Mouse (Mus musculus): ENCODE measurements around the gene Galr3. TPM values are rescaled to one million over a fixed set of nuclear protein-coding genes. Genes with fewer than 3 reads are reported as not detected.
"Not testable (repeated sequence)": the region's sequence is repeated elsewhere in the genome, so short reads cannot be mapped to it uniquely, and the experiment has no call there.

Gene Galr3
- total RNA-seq (2021) = under 1 TPM; 0.36 to 0.45 TPM

DNA sequence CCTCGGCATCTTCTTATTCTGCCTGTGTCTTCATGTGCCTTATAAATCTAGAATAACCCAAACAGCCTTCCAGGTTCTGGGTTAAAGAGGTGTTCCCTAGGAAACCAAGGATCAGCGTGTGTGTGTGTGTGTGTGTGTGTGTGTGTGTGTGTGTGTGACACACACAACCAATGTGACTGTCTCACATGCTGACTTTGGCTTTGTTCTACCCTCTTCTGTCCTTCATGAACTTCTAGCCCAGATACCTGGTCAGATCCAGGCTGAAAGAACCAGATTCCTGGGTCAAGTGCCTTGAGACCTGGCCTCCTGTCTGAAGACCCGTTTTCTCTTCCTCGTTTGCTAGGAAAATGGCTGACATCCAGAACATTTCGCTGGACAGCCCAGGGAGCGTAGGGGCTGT lies at the start of gene Galr3:
Gene Galr3, plus strand, starts transcription at position 301 of the 400 bp plus-strand sequence.
- no peak for DNase-seq (ENCODE audit: extremely low spot score in 1 of 2, low spot score in 2 of 2)
- intact Hi-C loops (cut with DNase I) = no loop called here

- intact Hi-C loops (cut with DNase I) = no loop called here
- no peak for DNase-seq (ENCODE audit: extremely low spot score in 1 of 2, low spot score in 2 of 2)
Measured at GRCm38 (mm10) chr15:78992235-78992634, 49.5 kb upstream of the Galr3 start.

DNA sequence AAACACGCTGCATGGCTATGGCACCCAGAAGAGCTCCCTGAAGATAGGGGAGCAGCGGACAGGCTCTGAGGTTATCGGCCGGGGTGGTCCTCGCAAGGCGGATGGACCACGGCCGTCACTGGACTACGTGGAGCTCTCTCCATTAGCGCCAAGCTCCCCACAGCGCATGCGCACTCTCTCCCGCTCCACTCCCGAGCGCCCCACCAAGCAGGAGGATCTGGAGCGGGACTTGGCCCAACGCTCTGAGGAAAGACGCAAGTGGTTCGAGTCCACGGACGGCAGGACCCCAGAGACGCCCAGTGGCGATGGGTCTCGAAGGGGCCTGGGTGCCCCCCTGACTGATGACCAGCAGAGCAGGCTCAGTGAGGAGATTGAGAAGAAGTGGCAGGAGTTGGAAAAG lies 48.8 kb upstream of the Galr3 start:
- no peak for DNase-seq (ENCODE audit: extremely low spot score in 1 of 2, low spot score in 2 of 2)
- intact Hi-C loops (cut with DNase I) = no loop called here

DNA sequence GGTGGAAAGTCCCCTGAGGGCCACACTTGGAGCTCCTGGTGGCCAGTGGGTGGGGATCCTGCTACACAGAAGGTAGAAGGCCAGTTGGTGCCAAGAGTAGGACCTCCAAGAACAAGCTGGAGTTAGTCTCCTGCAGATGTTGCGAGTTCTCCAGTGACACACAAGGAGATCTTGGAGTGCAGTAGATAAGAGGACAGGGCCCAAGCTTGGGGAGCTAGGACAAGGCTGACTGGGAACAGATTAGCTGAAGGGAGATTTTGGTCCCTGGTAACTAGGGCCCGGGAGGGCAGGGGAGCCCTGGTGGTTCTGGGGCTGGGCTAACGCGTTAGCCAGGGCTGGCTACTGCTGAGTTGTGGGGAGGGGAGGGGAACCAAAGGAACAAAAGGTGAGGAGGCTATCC lies 45.8 kb upstream of the Galr3 start:
- no peak for DNase-seq (ENCODE audit: extremely low spot score in 1 of 2, low spot score in 2 of 2)
- intact Hi-C loops (cut with DNase I) = no loop called here

GRCm38 (mm10) chr15:78996663-78997062 lies 45.0 kb upstream of the Galr3 start:
- no peak for DNase-seq (ENCODE audit: extremely low spot score in 1 of 2, low spot score in 2 of 2)
- intact Hi-C loops (cut with DNase I) = no loop called here

- DNase-seq (ENCODE audit: extremely low spot score in 1 of 2, low spot score in 2 of 2) = no peak
- intact Hi-C loops (cut with DNase I) = no loop called here
Measured at GRCm38 (mm10) chr15:78998348-78998747, 43.3 kb upstream of the Galr3 start.

GRCm38 (mm10) chr15:78999586-78999985 lies 42.1 kb upstream of the Galr3 start:
- intact Hi-C loops (cut with DNase I) = no loop called here
- no peak for DNase-seq (ENCODE audit: extremely low spot score in 1 of 2, low spot score in 2 of 2)

DNA sequence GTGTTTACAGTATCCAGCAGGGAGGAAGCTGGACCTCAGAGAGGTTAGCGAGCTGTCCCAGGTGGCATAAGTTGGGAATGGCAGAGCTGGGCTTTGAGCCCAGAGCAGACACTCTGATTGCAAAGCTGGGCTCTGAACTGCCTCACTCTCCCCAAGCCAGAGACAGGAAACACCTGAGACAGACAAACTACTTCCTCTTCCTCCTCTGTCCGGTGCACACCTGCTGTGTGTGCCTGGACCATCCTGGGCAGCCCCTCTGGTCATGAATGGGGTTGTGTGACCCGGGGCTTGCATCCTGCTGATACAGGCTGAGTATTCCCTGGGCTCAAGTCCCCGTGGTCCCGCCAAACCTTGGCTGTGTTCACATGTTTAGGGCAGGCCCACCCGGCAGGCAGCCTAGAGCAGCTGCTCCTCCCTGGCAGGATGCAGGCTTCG lies 41.3 kb upstream of the Galr3 start:
- intact Hi-C loops (cut with DNase I) = no loop called here
- DNase-seq (ENCODE audit: extremely low spot score in 1 of 2, low spot score in 2 of 2) = peak in 1 of 2 experiments; percentile 55

GRCm38 (mm10) chr15:79001559-79001958 lies 40.1 kb upstream of the Galr3 start:
- intact Hi-C loops (cut with DNase I) = no loop called here
- no peak for DNase-seq (ENCODE audit: extremely low spot score in 1 of 2, low spot score in 2 of 2)

GRCm38 (mm10) chr15:79002036-79002435 lies 39.6 kb upstream of the Galr3 start:
- peak in 1 of 2 experiments; percentile 45 for DNase-seq (ENCODE audit: extremely low spot score in 1 of 2, low spot score in 2 of 2)
- intact Hi-C loops (cut with DNase I) = no loop called here

DNA sequence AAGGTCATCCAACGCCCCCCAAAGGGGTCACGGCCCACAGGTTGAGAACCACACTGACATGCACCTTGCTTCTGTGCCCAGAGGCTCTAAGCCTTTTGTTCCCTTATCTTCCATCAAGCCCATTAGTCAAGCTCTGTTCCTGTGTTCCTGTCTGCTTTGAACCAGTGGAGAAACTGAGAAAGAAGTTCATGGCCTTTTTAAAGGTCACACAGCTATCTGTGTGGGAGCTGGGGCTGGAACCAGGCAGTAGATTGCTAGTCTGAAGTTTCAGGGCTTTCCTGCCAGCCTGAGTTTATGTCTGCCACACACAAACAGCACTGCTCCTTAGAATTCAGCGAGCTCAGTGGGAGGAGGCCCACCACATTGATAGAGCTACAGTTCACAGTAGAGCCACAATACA lies 38.6 kb upstream of the Galr3 start:
- intact Hi-C loops (cut with DNase I) = no loop called here
- no peak for DNase-seq (ENCODE audit: extremely low spot score in 1 of 2, low spot score in 2 of 2)

DNA sequence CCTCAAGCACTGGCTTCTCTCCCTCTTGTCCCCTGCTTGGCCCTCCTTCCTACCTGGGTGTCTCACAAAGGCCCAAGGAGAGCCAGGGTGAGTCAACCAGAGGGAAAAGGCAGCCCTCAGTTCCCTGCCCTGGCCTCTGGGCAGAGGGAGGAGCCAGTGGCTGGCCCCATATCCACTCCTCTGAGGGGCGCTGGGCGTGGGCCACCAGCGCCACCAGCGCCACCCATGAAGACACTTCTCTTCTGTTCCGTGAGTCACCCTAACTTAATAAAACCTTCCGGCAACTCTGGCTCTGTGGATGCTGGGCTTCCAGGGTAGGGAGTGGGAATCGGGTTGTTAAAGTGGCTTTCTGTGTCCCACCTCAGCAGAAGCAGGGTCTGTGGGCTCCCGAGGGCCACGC lies 36.1 kb upstream of the Galr3 start:
- intact Hi-C loops (cut with DNase I) = no loop called here
- no peak for DNase-seq (ENCODE audit: extremely low spot score in 1 of 2, low spot score in 2 of 2)

DNA sequence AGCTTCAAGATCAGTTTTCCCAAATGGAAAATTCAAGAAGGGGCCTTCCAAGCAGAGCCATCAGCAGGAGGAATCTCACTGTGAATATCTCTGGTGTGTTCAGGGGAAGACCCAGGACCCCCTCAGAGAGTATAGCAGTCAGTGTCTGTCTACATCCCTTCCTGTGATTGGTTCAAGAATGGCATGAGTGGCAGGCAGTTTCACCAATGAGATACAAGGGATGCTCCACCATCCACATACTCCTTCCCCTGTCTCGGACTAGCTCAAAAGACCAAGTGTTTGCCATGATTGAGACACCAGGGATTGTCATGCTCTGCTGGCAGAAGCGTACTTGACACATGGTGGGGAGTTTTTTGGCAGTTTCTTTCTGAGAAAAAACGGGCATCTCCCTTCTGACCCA lies 35.0 kb upstream of the Galr3 start:
- intact Hi-C loops (cut with DNase I) = no loop called here
- no peak for DNase-seq (ENCODE audit: extremely low spot score in 1 of 2, low spot score in 2 of 2)

GRCm38 (mm10) chr15:79007059-79007458 lies 34.6 kb upstream of the Galr3 start:
- DNase-seq (ENCODE audit: extremely low spot score in 1 of 2, low spot score in 2 of 2) = no peak
- intact Hi-C loops (cut with DNase I) = no loop called here

GRCm38 (mm10) chr15:79007836-79008235 lies 33.8 kb upstream of the Galr3 start:
- DNase-seq (ENCODE audit: extremely low spot score in 1 of 2, low spot score in 2 of 2); intact Hi-C loops (cut with DNase I): not testable (repeated sequence)

DNA sequence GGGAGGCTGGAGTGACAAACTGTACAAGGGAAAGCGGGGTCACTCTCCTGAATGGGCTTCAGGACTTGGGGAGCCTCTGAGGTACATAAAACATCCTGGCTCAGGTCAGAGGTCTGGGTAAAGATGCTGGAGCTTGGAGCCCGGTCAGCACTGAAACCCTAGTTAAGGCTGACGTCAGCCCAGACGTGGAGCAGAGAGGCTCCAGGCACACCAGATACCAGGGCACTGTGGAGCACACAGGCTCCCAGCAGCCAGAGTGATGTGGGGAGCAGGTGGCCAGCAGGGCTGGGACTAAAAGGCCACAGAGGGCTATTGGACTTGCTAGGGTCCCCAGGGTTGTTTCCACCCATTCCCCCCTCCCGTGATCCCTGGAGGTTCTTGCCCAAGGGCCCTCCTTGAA lies 32.0 kb upstream of the Galr3 start:
- no peak for DNase-seq (ENCODE audit: extremely low spot score in 1 of 2, low spot score in 2 of 2)
- intact Hi-C loops (cut with DNase I) = no loop called here

DNA sequence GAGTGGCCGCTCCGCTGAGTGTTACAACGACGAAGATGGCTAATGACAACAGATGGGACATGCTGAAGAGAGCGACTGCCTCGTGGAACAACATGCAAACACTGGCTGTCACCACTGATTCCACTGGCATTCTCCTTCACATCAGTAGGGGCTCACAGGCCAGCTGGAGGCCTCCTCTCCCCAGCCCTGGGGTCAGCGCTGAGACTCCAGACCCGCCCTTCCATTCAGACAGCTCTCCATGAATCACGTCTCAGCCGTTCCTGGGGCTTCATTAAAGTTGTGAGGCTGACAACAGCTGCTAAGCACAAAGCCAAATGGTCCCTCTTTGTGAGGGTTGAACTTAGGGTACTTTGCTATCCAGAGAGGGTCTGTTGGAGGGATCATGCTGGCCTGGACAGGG lies 30.1 kb upstream of the Galr3 start:
- no peak for DNase-seq (ENCODE audit: extremely low spot score in 1 of 2, low spot score in 2 of 2)
- intact Hi-C loops (cut with DNase I) = no loop called here

DNA sequence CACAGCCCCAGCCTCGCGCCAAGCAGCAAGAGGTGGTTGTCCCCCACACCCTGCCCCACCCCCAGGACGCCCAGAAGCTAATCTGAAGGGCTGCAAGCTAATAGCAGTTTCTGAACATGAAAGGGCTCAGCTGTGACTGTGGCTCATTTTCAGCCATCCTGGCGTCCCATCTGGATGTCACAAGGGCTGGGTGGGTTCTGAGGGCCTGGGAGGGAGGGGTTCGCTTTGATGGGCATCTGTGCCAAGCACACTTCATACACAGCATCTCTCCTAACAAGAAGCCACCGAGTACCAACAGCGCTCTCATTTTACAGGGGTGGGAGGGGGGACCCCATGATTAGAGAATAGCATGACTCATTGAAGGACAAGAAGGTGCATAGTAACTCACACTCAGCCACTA lies 28.3 kb upstream of the Galr3 start:
- no peak for DNase-seq (ENCODE audit: extremely low spot score in 1 of 2, low spot score in 2 of 2)
- intact Hi-C loops (cut with DNase I) = no loop called here

DNA sequence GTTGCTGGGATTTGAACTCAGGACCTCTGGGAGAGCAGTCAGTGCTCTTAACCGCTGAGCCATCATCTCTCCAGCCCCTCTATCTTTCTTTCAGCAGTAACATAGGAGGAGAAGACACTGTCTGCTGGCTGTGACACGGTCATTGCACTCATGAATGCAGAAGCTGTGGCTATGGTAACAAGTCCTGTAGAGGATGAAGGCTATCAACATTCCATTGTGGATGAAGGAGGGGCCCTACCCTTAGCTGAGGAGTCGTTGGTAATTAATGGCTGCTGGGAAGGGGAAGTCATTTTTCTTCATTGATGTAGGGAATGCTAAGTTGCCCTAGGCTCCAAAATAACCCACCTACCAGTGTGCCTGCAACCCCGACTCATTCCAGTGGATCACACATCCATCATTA lies 23.5 kb upstream of the Galr3 start:
- intact Hi-C loops (cut with DNase I) = no loop called here
- DNase-seq (ENCODE audit: extremely low spot score in 1 of 2, low spot score in 2 of 2) = no peak

DNA sequence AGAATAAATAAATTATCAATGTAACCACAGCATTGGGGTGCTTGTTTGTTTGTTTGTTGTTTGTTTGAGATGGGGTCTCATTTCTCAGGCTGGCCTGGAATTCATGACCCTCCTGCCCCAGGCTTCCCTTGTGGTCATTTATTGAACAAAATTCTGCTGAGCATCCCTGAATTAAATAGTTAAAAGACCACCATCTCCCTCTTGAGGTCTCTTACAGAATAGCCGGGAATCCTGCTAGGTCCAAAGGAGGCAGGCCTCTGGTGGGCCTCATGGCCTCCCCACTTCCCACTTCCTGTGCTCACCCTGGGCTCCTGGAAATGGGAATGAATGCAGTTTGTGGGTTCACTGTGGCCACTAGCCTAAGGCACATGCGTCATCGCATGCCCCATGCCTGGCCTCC lies 22.8 kb upstream of the Galr3 start:
- intact Hi-C loops (cut with DNase I) = no loop called here
- no peak for DNase-seq (ENCODE audit: extremely low spot score in 1 of 2, low spot score in 2 of 2)

DNA sequence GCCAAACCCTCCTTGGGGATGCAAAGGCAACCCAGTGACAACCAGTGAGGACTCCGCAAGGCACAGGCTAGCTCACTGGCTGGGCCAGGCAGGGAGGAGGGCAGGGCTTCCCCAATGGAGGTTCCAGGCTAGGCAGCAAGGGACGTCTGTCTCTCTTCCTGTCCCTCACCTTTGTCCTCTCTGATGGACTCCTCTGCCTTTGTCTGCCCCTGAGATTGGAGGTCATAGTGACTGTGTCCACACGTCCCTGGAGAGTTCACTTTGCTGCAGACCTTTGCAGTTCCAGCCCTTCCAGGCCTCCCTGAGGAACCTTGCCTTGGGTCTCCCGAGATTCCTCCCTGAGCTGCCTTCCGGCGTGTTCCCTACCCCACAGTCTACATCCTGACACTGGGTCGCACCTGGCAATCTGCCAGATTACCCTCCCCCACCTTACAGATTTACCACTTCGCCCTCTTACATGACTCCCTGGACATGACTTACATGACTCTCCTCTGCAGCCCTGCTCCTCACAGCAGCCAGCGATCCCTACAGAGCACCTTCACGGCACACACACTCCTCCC lies 18.9 kb upstream of the Galr3 start:
- intact Hi-C loops (cut with DNase I) = no loop called here
- DNase-seq (ENCODE audit: extremely low spot score in 1 of 2, low spot score in 2 of 2) = no peak

Data from left cerebral cortex, postnatal 10 days (tissue).